Mouse (Mus musculus): ENCODE results near the gene Irx4.

Irx4 gene

DNA sequence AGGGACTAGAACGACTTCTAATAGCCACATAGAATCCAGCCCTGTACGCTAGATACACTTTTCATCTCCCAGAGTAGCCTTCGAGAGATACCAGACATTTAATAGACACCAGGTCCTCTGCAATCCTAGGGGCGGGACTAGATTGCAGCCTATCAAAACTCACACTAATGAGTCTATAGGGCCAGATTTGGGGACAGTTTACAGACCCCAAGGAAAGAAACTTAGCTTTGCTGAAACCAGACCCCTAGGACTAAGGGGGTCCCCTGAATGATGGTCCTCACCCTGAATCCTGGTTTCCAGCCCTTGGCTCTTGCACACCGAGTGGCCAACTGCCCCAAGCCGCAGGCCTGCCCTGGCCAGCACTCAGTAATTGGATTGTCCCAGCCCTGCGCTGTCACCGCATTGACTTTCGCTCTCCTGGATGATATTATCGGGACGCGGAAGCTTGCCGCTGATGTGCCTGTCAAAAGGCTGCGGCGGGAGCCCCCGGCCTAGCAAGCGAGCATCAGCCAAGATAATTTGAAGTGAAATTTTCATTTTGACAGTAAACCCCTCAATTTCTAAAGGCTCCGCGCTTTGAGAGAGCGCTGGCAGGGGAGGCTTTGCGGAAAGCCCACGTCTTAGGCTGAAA, 10.3 kb downstream of the Irx4 start:
- no peak for DNase-seq (ENCODE audit: low spot score)

- no peak for DNase-seq (ENCODE audit: low spot score)
Observed at GRCm38 (mm10) chr13:73271336-73272242, 11.3 kb downstream of the Irx4 start.

DNA sequence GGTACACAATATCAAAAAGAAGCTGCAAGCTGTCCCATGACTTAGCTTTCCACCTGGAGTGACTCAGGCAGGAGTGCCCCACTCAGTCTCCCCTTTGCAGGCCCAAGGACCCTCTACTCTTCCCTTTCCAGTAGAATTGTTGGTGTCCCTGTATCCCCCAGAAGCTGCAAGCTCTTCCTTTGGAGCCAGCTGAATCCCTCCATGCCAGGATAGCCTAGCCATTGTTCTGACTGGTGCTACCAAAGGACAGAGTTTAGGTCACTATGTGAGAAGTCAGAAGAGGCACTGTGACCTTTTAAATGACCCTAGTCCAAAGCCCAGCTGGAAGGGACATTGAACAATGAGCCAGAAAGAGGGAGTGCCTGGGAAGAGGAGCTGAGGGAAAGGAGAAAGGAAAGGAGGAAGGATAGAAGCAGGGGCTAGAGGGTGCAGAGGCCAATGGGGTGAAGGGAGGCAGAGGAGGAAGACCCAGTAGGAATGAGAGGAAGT, 12.6 kb downstream of the Irx4 start:
- no peak for DNase-seq (ENCODE audit: low spot score)

DNA sequence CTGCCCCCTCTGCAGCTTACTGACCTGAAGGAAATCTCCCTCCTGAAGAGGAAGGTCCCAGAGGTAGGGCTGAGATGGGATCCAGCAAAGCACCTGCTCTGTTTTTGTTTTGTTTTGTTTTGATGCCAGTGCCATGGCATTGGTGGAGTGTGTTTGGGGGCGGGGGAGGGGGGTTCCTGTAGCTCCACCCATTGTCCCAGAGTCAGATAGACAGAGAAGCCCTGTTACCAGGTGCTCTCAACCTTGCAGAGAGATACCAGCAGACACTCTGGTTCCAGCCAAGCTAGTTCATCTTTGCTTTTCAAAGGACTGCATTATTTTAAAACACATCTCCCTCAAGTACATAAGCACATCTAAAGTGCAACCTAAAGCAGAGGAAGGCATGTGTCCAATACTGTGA, 13.3 kb downstream of the Irx4 start:
- DNase-seq (ENCODE audit: low spot score): no peak

- DNase-seq (ENCODE audit: low spot score): no peak
Observed at GRCm38 (mm10) chr13:73277361-73277760, 17.1 kb downstream of the Irx4 start.

GRCm38 (mm10) chr13:73277797-73278196, 17.5 kb downstream of the Irx4 start:
- no peak for DNase-seq (ENCODE audit: low spot score)

DNA sequence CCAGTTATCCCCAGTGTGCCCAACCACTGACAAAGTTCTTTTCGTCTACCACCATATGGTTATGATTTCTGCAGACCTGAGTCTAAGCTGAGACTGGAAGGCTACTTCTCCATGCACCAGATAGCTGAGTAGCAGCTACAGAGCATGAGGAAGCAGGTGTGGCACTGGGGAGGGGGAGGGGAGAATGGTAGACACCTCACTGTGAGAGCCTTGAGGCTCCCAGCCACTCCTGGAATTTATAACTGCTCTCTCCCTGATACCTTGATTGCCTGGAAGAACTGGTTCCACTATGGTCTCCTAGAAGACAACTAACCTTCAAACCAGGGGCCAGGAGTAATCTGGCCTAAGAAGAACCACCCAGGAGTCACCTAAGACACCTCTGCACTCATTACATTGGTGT, 18.9 kb downstream of the Irx4 start:
- no peak for DNase-seq (ENCODE audit: low spot score)

DNA sequence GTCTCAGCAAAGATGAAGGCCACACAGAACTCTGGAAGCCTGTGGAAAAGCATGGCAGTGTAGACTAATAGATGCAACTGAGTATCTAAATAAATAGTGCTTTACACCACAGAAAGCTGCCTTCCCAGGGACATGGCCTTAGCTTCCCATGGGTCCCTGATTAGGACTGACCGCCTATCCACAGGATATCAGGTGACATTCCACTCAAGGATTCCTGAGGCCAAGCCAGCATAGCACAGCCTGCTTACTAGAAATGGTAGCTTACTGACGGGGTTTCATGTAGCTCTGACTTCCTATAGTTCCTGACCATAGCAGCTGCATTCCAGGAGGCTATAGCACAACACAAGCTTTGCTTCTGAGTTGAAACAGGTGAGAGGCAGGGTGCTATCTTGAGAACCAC, 22.1 kb downstream of the Irx4 start:
- DNase-seq (ENCODE audit: low spot score): no peak

DNA sequence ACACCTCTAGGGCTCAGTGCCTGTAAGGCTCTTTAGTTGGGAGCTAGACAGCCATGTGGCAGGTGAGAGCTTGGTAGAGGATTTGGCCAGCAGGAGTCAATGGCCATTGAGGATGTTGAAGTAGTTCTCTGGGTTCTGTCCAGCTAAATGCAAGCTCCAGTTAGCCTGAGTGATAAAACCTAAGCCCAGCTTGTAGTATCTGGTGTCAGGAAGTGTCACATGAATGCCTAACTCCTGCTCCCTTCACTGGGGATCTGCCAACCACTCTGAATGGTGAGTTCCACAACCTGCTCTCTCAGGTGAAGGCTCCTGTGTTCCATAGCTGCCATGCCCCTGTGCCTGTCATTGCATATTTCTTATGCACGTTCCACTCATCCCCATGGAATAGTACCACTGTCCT, 23.3 kb downstream of the Irx4 start:
- DNase-seq (ENCODE audit: low spot score): no peak

DNA sequence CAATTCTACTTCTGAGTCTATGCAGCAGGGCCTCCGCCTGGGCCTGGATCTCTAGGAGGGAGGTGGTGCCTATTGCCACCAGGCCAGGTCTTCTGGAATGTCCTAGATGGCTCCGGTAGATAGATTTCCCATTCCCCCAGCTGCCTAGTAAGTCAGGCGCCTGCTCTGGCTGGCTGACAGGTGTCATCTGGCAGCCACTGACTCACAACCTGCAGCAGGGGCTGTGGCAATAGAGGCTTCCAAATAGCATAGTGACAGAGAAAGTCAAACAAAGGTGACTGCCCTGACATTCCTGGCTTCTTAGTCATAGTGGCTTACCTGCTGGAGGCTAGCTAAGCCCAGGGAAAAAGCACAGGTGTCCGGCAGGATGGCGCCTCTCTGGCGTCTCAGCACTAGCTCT, 29.9 kb downstream of the Irx4 start:
- DNase-seq (ENCODE audit: low spot score): no peak

- no peak for DNase-seq (ENCODE audit: low spot score)
Observed at GRCm38 (mm10) chr13:73291102-73291501, 30.8 kb downstream of the Irx4 start.

- DNase-seq (ENCODE audit: low spot score): no peak
Observed at GRCm38 (mm10) chr13:73298717-73299116, 38.4 kb downstream of the Irx4 start.

DNA sequence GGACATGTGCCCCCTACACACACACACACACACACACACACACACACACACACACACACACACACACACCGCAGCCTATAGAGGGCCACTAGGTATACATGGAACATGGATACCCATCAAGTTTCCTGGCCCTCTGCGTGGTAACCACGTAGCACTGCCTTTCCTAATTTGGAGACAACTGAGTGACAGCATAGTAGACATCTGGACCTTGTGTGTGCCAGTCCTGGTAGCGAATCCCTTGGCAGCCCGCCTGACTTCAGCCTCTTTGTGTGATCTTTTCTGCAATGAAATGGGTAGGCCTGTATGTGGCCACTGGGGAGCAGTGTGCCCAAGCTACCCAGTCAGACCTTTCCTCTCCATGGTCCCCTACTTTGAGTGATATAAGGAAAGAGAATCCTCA, 39.0 kb downstream of the Irx4 start:
- DNase-seq (ENCODE audit: low spot score): no peak

DNA sequence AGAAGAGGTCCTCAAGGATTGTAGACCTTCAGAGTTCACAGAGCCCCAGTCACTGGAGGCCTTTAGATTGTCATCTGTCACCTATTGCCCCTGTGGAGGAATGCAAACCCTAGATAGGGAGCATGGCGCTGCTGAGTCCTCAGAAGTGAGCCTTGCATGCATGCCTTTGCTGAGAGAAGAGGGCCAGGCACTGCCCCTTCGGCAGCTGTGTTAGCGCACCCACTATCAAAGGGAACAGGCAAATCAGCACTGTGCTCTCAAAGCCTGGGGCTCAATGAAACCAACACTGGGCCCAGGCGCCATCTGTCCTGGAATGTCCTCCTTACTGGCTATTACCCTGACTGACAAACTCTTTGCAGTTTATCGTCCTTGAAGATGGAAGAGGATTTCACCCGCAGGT, 44.5 kb downstream of the Irx4 start:
- DNase-seq (ENCODE audit: low spot score): no peak

DNA sequence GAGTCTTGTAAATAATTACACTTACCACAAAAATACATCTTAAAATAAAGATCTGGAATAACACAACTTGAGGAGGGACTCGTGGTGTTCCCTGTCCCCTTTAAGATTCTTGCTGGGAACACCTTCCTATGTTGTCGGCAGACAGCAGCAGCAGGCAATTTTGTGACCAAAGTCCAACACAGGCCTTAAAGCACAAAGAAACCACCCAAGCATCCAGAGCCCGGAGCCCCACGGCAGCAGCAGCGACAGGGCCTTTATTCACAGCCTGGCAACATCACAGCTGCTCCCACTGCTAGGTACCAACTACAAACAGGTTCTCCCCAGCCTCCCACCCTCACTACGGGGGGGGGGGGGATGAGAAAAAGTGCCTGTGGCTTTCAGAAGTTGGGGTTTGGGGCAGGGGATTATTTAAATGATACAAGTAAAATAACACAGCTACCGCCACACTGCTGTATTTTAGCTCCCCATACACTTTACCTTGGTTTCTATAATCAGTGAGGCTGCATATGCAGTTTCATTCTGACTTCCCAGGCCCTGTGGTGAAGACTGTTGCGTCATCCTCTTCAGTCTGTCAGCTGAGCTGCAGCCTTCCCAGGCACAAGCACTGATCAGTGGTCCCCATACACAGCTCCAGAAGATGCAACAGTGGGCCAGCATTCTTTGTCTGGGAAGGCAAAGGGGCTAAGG, 45.3 kb downstream of the Irx4 start:
- DNase-seq (ENCODE audit: low spot score): no peak

DNA sequence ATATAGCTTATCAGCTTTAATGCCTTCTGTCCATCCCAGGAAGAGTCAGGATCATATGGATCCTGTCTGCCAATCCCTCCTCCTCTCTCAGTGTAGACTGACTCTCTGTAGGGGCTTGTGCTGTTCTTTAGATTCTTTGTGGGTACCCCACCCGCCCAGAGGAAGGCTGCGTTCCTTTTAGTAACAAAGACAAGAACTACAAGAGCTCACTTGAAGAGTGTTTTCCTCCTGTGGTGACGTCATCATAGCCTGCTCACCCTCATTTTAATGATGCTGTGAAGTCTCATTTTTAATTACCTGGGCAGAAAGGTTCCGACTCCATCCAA, 45.8 kb downstream of the Irx4 start:
- DNase-seq (ENCODE audit: low spot score): no peak

GRCm38 (mm10) chr13:73306430-73306829, 46.2 kb downstream of the Irx4 start:
- DNase-seq (ENCODE audit: low spot score): no peak

GRCm38 (mm10) chr13:73310183-73310929, 50.1 kb downstream of the Irx4 start:
- no peak for DNase-seq (ENCODE audit: low spot score)

Data from urinary bladder, postnatal 10 days (tissue).